Mouse (Mus musculus) neural tube, embryonic 14.5 days (tissue): ENCODE results near the gene Hist2h4. TPM values are rescaled to one million over a fixed set of nuclear protein-coding genes. Genes with fewer than 3 reads are reported as not detected.
"Not testable (repeated sequence)": the region's sequence is repeated elsewhere in the genome, so short reads cannot be mapped to it uniquely, and the experiment has no call there.

Experiments
- ATAC-seq: fragments of 200-750 bp; cut with Nextera tagmentation; 2 replicates; pipeline ENCODE4 v1.8.0; 2017; ENCODE audit warnings: low read depth, mild to moderate bottlenecking, moderate TSS enrichment, moderate library complexity
- H3K27ac ChIP-seq: fragments of 300-500 bp; sonication (generic); 2 replicates; pipeline ENCODE4 v1.5.1; 2014; ENCODE audit warnings: low read depth, mild to moderate bottlenecking, control low read depth, low read length, moderate library complexity, mixed read lengths
- H3K27me3 ChIP-seq: fragments of 300-500 bp; sonication (generic); 2 replicates; pipeline ENCODE4 v1.6.1; 2014; ENCODE audit warnings: low read length; ENCODE audit not compliant: control insufficient read depth, insufficient read depth
- H3K36me3 ChIP-seq: fragments of 300-500 bp; sonication (generic); 2 replicates; pipeline ENCODE4 v1.6.1; 2014; ENCODE audit warnings: low read length, mixed read lengths; ENCODE audit not compliant: control insufficient read depth, insufficient read depth
- H3K4me1 ChIP-seq: fragments of 300-500 bp; sonication (generic); 2 replicates; pipeline ENCODE4 v1.6.1; 2014; ENCODE audit warnings: low read length; ENCODE audit not compliant: control insufficient read depth, insufficient read depth
- H3K4me2 ChIP-seq: fragments of 300-500 bp; sonication (generic); 2 replicates; pipeline ENCODE4 v1.6.1; 2014; ENCODE audit warnings: mild to moderate bottlenecking, low read depth, low read length, control low read depth
- H3K4me3 ChIP-seq: fragments of 300-500 bp; sonication (generic); 2 replicates; pipeline ENCODE4 v1.5.1; 2014; ENCODE audit warnings: low read depth, low read length, control low read depth, mixed read lengths
- H3K9ac ChIP-seq: fragments of 300-500 bp; sonication (generic); replicated peaks from 2 replicates; pipeline ENCODE4 v1.6.1; 2014; ENCODE audit warnings: low read depth, mild to moderate bottlenecking, control low read depth, low read length, mixed read lengths
- H3K9me3 ChIP-seq: fragments of 300-500 bp; sonication (generic); 2 replicates; pipeline ENCODE4 v1.6.1; 2016; ENCODE audit warnings: low read length; ENCODE audit not compliant: control insufficient read depth
- WGBS: fragments of 180-500 bp; shearing (Covaris S2); extraction: QIAGEN DNeasy Blood & Tissue Kit; methylation state at CpG from one replicate; pipeline ENCODE4 v1.1.7; 2014; 5-methylcytosine and 5-hydroxymethylcytosine counted together
- microRNA-seq: library from miRNA; unstranded; fragments of <30 nt; microRNA quantifications from one replicate; pipeline ENCODE4, GENCODE M21; 2016
- polyA plus RNA-seq: library from polyadenylated mRNA; unstranded; fragments of >200 nt; fragmentation: Nextera tagmentation; extraction: Ambion mirVana; gene quantifications from 2 replicates; pipeline ENCODE4 v1.2.1, GENCODE M21; 2014

The Hist2h4 gene
- polyA plus RNA-seq, 1 experiment from 2014 or later = 4.2 TPM

- H3K4me2 ChIP-seq = peak within 1 kb of the TSS; percentile 83
- under 1% methylated on average over 43 of the region's 43 CpGs for WGBS
- no peaks in the 10 kb centered on the region for H3K9me3 ChIP-seq
- H3K9ac ChIP-seq = peak within 1 kb of the TSS; percentile 54
- H3K4me1 ChIP-seq = peaks cover 13% of the 10 kb centered on the region
- no peaks in the 10 kb centered on the region for H3K27me3 ChIP-seq
- ATAC-seq = peak; percentile 77
- H3K4me3 ChIP-seq = peak within 1 kb of the TSS; percentile 48
- H3K27ac ChIP-seq = peak within 1 kb of the TSS; percentile 95
- H3K36me3 ChIP-seq = no peaks in the 10 kb centered on the region
Measured at GRCm38 (mm10) chr3:96220765-96221639, 42.1 kb downstream of the Hist2h4 start, which contains the start of the genes Hist2h2ac and Hist2h2be. Gene Hist2h2ac (minus strand): TSS chr3:96220880. Gene Hist2h2be (plus strand): TSS chr3:96221119.

GRCm38 (mm10) chr3:96220131-96220764 is 42.9 kb downstream of the Hist2h4 start:
- peak overlapping the region; percentile 95 for H3K27ac ChIP-seq
- H3K4me3 ChIP-seq = peak overlapping the region; percentile 48
- under 1% methylated on average over 23 of the region's 47 CpGs for WGBS

DNA sequence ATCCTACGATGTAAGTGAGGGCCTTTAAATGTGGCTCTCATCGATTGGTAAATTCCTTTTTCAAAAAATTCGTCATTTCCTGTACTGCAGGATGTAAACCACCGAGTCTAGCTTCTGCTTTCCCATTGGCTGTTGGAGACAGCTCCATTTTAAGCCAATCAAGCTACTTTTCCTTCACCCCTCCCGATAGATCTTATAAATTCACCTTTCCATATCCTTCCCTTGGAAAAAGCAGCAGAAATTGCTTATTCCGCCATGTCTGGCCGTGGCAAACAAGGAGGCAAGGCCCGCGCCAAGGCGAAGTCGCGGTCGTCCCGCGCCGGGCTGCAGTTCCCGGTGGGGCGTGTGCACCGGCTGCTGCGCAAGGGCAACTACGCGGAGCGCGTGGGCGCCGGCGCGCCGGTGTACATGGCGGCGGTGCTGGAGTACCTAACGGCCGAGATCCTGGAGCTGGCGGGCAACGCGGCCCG is 43.4 kb downstream of the Hist2h4 start, which contains the start of the genes Bola1 and Hist2h2ab:
Bola1 (minus strand) TSS at position 49 of the 470 bp plus-strand sequence.
Hist2h2ab (plus strand) TSS at position 205 of the 470 bp plus-strand sequence.
- peak within 1 kb of the TSS; percentile 83 for H3K4me2 ChIP-seq
- no peaks in the 10 kb centered on the region for H3K27me3 ChIP-seq
- peak within 1 kb of the TSS; percentile 48 for H3K4me3 ChIP-seq
- peak; percentile 92 for ATAC-seq
- H3K27ac ChIP-seq = peak within 1 kb of the TSS; percentile 95
- no peaks in the 10 kb centered on the region for H3K36me3 ChIP-seq
- H3K4me1 ChIP-seq = peaks cover 13% of the 10 kb centered on the region
- peak within 1 kb of the TSS; percentile 54 for H3K9ac ChIP-seq
- no peaks in the 10 kb centered on the region for H3K9me3 ChIP-seq
- under 1% methylated on average over 37 of the region's 37 CpGs for WGBS

More at GRCm38 (mm10) chr3:96220131-96220764, 42.9 kb downstream of the Hist2h4 start:
- not testable (repeated sequence) for H3K9me3 ChIP-seq, H3K27me3 ChIP-seq, H3K36me3 ChIP-seq
- peak; percentile 38 for ATAC-seq
- peaks cover 13% of the 10 kb centered on the region for H3K4me1 ChIP-seq
- H3K4me2 ChIP-seq = peak overlapping the region; percentile 83
- H3K9ac ChIP-seq = peak overlapping the region; percentile 54

DNA sequence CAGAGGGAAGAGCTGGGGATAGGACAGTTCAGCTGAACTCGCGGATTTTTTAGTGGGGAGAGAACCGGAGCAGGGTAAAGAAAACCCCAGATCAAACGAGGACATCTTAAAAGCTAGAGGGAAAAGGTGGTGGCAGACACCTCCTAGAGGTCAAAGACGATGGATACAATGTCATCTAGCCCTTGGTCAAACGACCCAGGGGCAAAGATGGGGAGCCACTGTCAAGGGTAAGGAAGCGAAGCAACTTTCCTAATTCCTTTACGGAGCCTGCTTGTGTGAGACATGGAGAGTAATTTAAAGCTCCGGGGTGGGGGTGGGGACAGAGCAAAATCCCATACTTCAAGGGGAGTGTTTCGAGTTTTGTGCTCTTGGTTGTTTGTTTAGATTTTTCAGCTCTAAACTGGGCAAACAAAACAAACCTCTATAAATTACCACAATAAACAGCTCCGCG is 43.9 kb downstream of the Hist2h4 start:
- 0% methylated on average over 12 of the region's 12 CpGs for WGBS
- Histone ChIP-seq H3K4me3 (peak overlapping the region; percentile 48), H3K9ac (peak overlapping the region; percentile 50), H3K27me3 (no peaks in the 10 kb centered on the region), H3K27ac (peak overlapping the region; percentile 95), H3K9me3 (no peaks in the 10 kb centered on the region), H3K4me1 (peaks cover 13% of the 10 kb centered on the region), H3K36me3 (no peaks in the 10 kb centered on the region), H3K4me2 (peak overlapping the region; percentile 83)
- ATAC-seq = peak; percentile 40

Small RNA genes lying within 50 kb of the gene (microRNA-seq; reads per million reads assigned to microRNA genes)
- gene Gm44492 = not detected
- gene Gm47311 = not detected
- gene Gm47313 = not detected

Other genes with a start within 250 kb of the Hist2h4 start
- 45.6 and 51.0 TPM in 2 replicates for gene Vps45, start 204.8 kb downstream of the Hist2h4 start, polyA plus RNA-seq
- 4.6 and 8.3 TPM in 2 replicates for gene Otud7b, start 158.8 kb downstream of the Hist2h4 start, polyA plus RNA-seq
- gene Mtmr11, start 101.3 kb downstream of the Hist2h4 start, polyA plus RNA-seq = 10.9 and 11.6 TPM in 2 replicates
- gene Sf3b4, start 91.0 kb downstream of the Hist2h4 start, polyA plus RNA-seq = 145 and 150 TPM in 2 replicates
- 91.0 and 91.7 TPM in 2 replicates for gene Sv2a, start 82.2 kb downstream of the Hist2h4 start, polyA plus RNA-seq
- gene Bola1, start 43.6 kb downstream of the Hist2h4 start, polyA plus RNA-seq = 61.5 and 69.0 TPM in 2 replicates
- gene Hist2h2ab, start 43.4 kb downstream of the Hist2h4 start, polyA plus RNA-seq = 0.71 and 0.72 TPM in 2 replicates
- gene Hist2h2ac, start 42.4 kb downstream of the Hist2h4 start, polyA plus RNA-seq = 1.3 and 2.1 TPM in 2 replicates
- 4.3 and 4.8 TPM in 2 replicates for gene Hist2h2be, start 42.2 kb downstream of the Hist2h4 start, polyA plus RNA-seq
- gene Hist2h3c2, start 24.2 kb downstream of the Hist2h4 start, polyA plus RNA-seq = 0.71 and 1.1 TPM in 2 replicates
- 32.6 and 49.7 TPM in 2 replicates for gene Hist2h2aa2, start 23.0 kb downstream of the Hist2h4 start, polyA plus RNA-seq
- 9.7 and 17.4 TPM in 2 replicates for gene Hist2h2aa1, start 17.8 kb downstream of the Hist2h4 start, polyA plus RNA-seq
- 0.18 and 0.67 TPM in 2 replicates for gene Hist2h3c1, start 16.6 kb downstream of the Hist2h4 start, polyA plus RNA-seq
- gene Hist2h3b, start 5.3 kb upstream of the Hist2h4 start, polyA plus RNA-seq = 5.3 and 11.5 TPM in 2 replicates
- gene Hist2h2bb, start 6.4 kb upstream of the Hist2h4 start, polyA plus RNA-seq = 2.0 and 2.8 TPM in 2 replicates
- gene Fcgr1, start 30.7 kb upstream of the Hist2h4 start, polyA plus RNA-seq = 0.37 and 1.7 TPM in 2 replicates
- gene BC107364, start 189.0 kb upstream of the Hist2h4 start, polyA plus RNA-seq = not detected in 2 replicates